Mouse (Mus musculus) lung, embryonic 16.5 days (tissue): Measurements from ENCODE around the gene Slc7a15. TPM values are rescaled to one million over a fixed set of nuclear protein-coding genes. Genes with fewer than 3 reads are reported as not detected.
"Not testable (repeated sequence)": the region's sequence is repeated elsewhere in the genome, so short reads cannot be mapped to it uniquely, and the experiment has no call there.

ENCODE experiments used
- ATAC-seq: fragments of 200-750 bp; cut with Nextera tagmentation; 2 replicates; pipeline ENCODE4 v1.8.0; 2017; ENCODE audit warnings: low read depth, mild to moderate bottlenecking, moderate library complexity
- H3K27ac ChIP-seq: fragments of 300-500 bp; sonication (generic); 2 replicates; pipeline ENCODE4 v1.5.1; 2014; ENCODE audit warnings: mild to moderate bottlenecking, control low read depth, low read length
- H3K27me3 ChIP-seq: fragments of 300-500 bp; sonication (generic); 2 replicates; pipeline ENCODE4 v1.6.1; 2014; ENCODE audit warnings: low read depth, low read length, mixed read lengths; ENCODE audit not compliant: control insufficient read depth, insufficient read depth
- H3K36me3 ChIP-seq: fragments of 300-500 bp; sonication (generic); 2 replicates; pipeline ENCODE4 v1.6.1; 2014; ENCODE audit warnings: low read length; ENCODE audit not compliant: control insufficient read depth, insufficient read depth
- H3K4me1 ChIP-seq: fragments of 300-500 bp; sonication (generic); replicated peaks from 2 replicates; pipeline ENCODE4 v1.6.1; 2014; ENCODE audit warnings: low read length, mixed read lengths; ENCODE audit not compliant: control insufficient read depth, insufficient read depth
- H3K4me2 ChIP-seq: fragments of 300-500 bp; sonication (generic); 2 replicates; pipeline ENCODE4 v1.6.1; 2014; ENCODE audit warnings: low read depth, low read length, control low read depth
- H3K4me3 ChIP-seq: fragments of 300-500 bp; sonication (generic); 2 replicates; pipeline ENCODE4 v1.5.1; 2014; ENCODE audit warnings: mild to moderate bottlenecking, low read length, control low read depth
- H3K9ac ChIP-seq: fragments of 300-500 bp; sonication (generic); 2 replicates; pipeline ENCODE4 v1.6.1; 2014; ENCODE audit warnings: low read length, control low read depth
- H3K9me3 ChIP-seq: fragments of 300-500 bp; sonication (generic); 2 replicates; pipeline ENCODE4 v1.6.1; 2016; ENCODE audit warnings: low read length; ENCODE audit not compliant: control insufficient read depth
- WGBS: fragments of 180-500 bp; shearing (Covaris S2); extraction: QIAGEN DNeasy Blood & Tissue Kit; methylation state at CpG from one replicate; pipeline ENCODE4 v1.1.7; 2014; 5-methylcytosine and 5-hydroxymethylcytosine counted together
- polyA plus RNA-seq: library from polyadenylated mRNA; unstranded; fragments of >200 nt; fragmentation: Nextera tagmentation; extraction: Ambion mirVana; gene quantifications from 2 replicates; pipeline ENCODE4 v1.2.1, GENCODE M21; 2015

Gene Slc7a15
- polyA plus RNA-seq, 1 experiment from 2014 or later = not detected

DNA sequence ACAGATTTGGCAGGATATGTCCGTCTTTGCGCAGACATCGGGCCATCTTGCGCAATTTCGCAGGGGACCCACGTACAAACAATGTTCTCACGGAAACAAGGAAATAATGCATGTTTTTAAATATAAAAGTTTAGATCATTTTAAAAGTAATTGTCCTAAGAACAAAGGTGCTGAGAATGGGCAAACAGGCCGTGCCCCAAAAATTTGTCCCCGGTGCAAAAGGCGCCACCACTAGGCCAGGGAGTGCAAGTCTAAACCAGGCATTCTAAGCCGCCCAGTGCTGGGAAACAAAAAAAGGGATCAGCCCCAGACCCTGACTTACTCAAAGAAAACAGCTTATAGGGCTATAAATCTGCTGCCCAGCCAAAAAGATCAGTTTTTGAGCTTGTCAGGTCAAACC, 25.5 kb downstream of the Slc7a15 start:
- no peaks in the 10 kb centered on the region for H3K4me1 ChIP-seq
- no peak overlapping the region for H3K4me3 ChIP-seq
- WGBS = 64% methylated on average over 11 of the region's 11 CpGs
- H3K36me3 ChIP-seq = no peaks in the 10 kb centered on the region
- H3K27me3 ChIP-seq = no peaks in the 10 kb centered on the region
- H3K9ac ChIP-seq = no peak overlapping the region
- no peak overlapping the region for H3K27ac ChIP-seq
- no peak for ATAC-seq
- peak overlapping the region; percentile 4; the same call in 1 of the 2 replicates for H3K4me2 ChIP-seq
- no peaks in the 10 kb centered on the region for H3K9me3 ChIP-seq

- not testable (repeated sequence) for H3K27me3 ChIP-seq, H3K36me3 ChIP-seq, ATAC-seq, H3K4me1 ChIP-seq, H3K9me3 ChIP-seq, H3K9ac ChIP-seq, H3K27ac ChIP-seq
- WGBS = 22% methylated on average over 12 of the region's 12 CpGs
- peak overlapping the region; percentile 49 for H3K4me2 ChIP-seq
- H3K4me3 ChIP-seq = 0 out of 2 replicates have a peak overlapping the region, but pooled peaks have one; percentile 8
Measured at GRCm38 (mm10) chr12:8571903-8572341, 26.9 kb downstream of the Slc7a15 start.

DNA sequence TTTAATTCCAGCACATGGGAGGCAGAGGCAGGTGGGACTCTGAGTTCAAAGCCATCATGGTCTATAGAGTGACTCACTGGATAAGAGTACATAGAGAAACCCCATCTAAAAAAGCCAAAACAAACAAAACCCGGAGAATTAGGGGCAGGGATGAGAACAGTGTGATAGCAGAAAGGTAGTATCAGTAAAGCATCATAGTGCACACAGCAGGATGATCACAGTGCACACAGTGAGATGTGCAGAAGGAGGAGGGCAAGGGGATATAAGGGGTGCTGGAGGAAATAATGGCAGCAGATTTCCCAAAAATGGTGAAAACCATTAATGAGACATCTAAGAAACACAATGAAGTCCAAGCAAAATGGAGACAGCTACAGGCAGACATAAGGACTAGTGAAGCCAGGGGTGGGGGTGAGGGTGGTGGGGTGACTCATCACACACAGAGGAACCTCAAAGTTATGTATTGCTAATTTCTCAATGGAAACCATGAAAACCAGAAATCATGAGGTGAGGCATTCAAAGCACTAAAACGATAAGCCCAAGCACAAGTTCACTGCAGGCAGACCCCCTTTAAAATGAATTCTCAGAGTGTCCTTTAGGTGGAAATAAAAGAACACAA, 27.5 kb downstream of the Slc7a15 start:
- H3K27ac ChIP-seq, H3K4me3 ChIP-seq, H3K4me1 ChIP-seq, H3K9ac ChIP-seq, H3K9me3 ChIP-seq, H3K27me3 ChIP-seq, ATAC-seq, H3K36me3 ChIP-seq: not testable (repeated sequence)
- WGBS = 40% methylated on average over 2 of the region's 2 CpGs
- H3K4me2 ChIP-seq = peak overlapping the region; percentile 49; the same call in 1 of the 2 replicates

DNA sequence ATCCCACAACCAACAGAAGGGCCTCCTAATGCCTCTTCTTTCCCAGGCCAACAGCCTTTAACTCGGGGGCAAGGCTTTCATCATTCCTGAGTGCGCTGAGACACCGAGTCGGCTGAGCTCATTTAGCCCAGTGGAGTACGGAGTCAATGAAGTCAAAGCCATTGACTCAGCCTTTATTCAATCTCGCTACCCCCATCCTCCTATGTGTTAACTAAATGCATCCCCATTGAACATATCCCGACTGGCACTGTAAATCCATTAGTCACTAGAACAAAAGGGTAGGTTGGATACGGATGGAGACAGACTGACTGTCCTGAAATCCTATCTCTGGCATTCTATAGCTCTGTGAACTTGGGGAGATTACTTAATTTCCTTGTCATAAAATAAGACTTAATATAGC, 36.7 kb downstream of the Slc7a15 start:
- not testable (repeated sequence) for H3K4me3 ChIP-seq, H3K27me3 ChIP-seq, ATAC-seq, H3K27ac ChIP-seq, H3K36me3 ChIP-seq, H3K4me2 ChIP-seq, H3K9ac ChIP-seq, H3K9me3 ChIP-seq, H3K4me1 ChIP-seq
- WGBS = 88% methylated on average over 8 of the region's 8 CpGs

- not testable (repeated sequence) for H3K4me1 ChIP-seq, H3K36me3 ChIP-seq, ATAC-seq, H3K27ac ChIP-seq, H3K27me3 ChIP-seq, H3K4me3 ChIP-seq, H3K4me2 ChIP-seq, H3K9me3 ChIP-seq, H3K9ac ChIP-seq
- 73% methylated on average over 3 of the region's 3 CpGs for WGBS
Measured at GRCm38 (mm10) chr12:8559876-8560275, 39.0 kb downstream of the Slc7a15 start.

- Histone ChIP-seq H3K27ac (no peak overlapping the region), H3K4me2 (no peak overlapping the region), H3K9me3 (no peaks in the 10 kb centered on the region), H3K27me3 (no peaks in the 10 kb centered on the region), H3K4me1 (no peaks in the 10 kb centered on the region), H3K9ac (no peak overlapping the region), H3K4me3 (no peak overlapping the region), H3K36me3 (no peaks in the 10 kb centered on the region)
- no peak for ATAC-seq
Measured at GRCm38 (mm10) chr12:8556189-8556588, 42.7 kb downstream of the Slc7a15 start.

DNA sequence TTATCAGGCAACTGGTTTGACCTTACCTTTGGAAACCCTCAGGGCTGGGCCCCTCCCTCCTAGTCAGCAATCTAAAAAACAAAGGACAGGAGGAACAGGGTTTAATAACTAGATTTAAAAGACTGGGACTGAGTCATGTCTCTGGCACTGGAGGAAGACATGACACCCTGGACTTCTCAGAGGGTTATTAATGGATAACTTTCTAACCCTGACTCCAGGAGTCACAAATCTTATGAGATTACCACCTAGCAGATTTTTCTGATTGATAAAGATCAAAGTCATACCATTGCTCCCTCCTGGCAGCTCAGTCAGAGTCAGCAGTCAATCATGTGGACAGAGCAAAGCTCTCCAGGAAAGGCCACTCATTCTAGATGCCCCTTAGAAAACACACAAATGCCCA, 43.4 kb downstream of the Slc7a15 start:
- H3K4me2 ChIP-seq = no peak overlapping the region
- H3K27me3 ChIP-seq = no peaks in the 10 kb centered on the region
- no peaks in the 10 kb centered on the region for H3K36me3 ChIP-seq
- no peak for ATAC-seq
- no peak overlapping the region for H3K27ac ChIP-seq
- no peak overlapping the region for H3K9ac ChIP-seq
- H3K4me1 ChIP-seq = no peaks in the 10 kb centered on the region
- H3K4me3 ChIP-seq = no peak overlapping the region
- H3K9me3 ChIP-seq = no peaks in the 10 kb centered on the region

- no peaks in the 10 kb centered on the region for H3K4me1 ChIP-seq
- H3K27ac ChIP-seq = no peak overlapping the region
- no peaks in the 10 kb centered on the region for H3K27me3 ChIP-seq
- WGBS = 17% methylated on average over 11 of the region's 11 CpGs
- no peak overlapping the region for H3K9ac ChIP-seq
- H3K36me3 ChIP-seq = no peaks in the 10 kb centered on the region
- no peaks in the 10 kb centered on the region for H3K9me3 ChIP-seq
- H3K4me3 ChIP-seq = no peak overlapping the region
- H3K4me2 ChIP-seq = no peak overlapping the region
- ATAC-seq = peak; percentile 76; the same call in 1 of the 2 replicates
Measured at GRCm38 (mm10) chr12:8547357-8547756, 51.5 kb downstream of the Slc7a15 start.

GRCm38 (mm10) chr12:8546801-8547200, 52.1 kb downstream of the Slc7a15 start:
- Histone ChIP-seq H3K4me1 (no peaks in the 10 kb centered on the region), H3K4me2 (no peak overlapping the region), H3K9me3 (no peaks in the 10 kb centered on the region), H3K27me3 (no peaks in the 10 kb centered on the region), H3K27ac (no peak overlapping the region), H3K36me3 (no peaks in the 10 kb centered on the region), H3K4me3 (no peak overlapping the region), H3K9ac (no peak overlapping the region)
- ATAC-seq = no peak
- WGBS = 71% methylated on average over 6 of the region's 6 CpGs
